Mouse (Mus musculus) heart, postnatal 0 days (tissue): Measurements from ENCODE around the gene Mid1. TPM values are rescaled to one million over a fixed set of nuclear protein-coding genes. Genes with fewer than 3 reads are reported as not detected.

Experiments
- ATAC-seq: fragments of 200-750 bp; cut with Nextera tagmentation; 2 replicates; pipeline ENCODE4 v1.8.0; 2017; ENCODE audit warnings: low read depth, moderate number of reproducible peaks, moderate library complexity; ENCODE audit not compliant: insufficient read depth
- DNase-seq: peaks from one replicate; pipeline ENCODE4 v3.0.0-alpha.2; 2016; ENCODE audit warnings: low spot score
- H3K27ac ChIP-seq: fragments of 300-500 bp; sonication (generic); 2 replicates; pipeline ENCODE4 v1.5.1; 2014; ENCODE audit warnings: low read depth, mild to moderate bottlenecking
- H3K27me3 ChIP-seq: fragments of 300-500 bp; sonication (generic); 2 replicates; pipeline ENCODE4 v1.6.1; 2014; ENCODE audit warnings: low read length, mixed read lengths; ENCODE audit not compliant: control insufficient read depth, insufficient read depth
- H3K36me3 ChIP-seq: fragments of 300-500 bp; sonication (generic); replicated peaks from 2 replicates; pipeline ENCODE4 v1.6.1; 2014; ENCODE audit warnings: low read length, mixed read lengths; ENCODE audit not compliant: control insufficient read depth, insufficient read depth
- H3K4me1 ChIP-seq: fragments of 300-500 bp; sonication (generic); 2 replicates; pipeline ENCODE4 v1.6.1; 2014; ENCODE audit warnings: antibody characterized with exemption; ENCODE audit not compliant: control insufficient read depth, insufficient read depth
- H3K4me2 ChIP-seq: fragments of 300-500 bp; sonication (generic); 2 replicates; pipeline ENCODE4 v1.6.1; 2014; ENCODE audit warnings: low read depth, mild to moderate bottlenecking, low read length, moderate library complexity
- H3K4me3 ChIP-seq: fragments of 300-500 bp; sonication (generic); 2 replicates; pipeline ENCODE4 v1.5.1; 2014; ENCODE audit warnings: low read depth, low read length
- H3K9ac ChIP-seq: fragments of 300-500 bp; sonication (generic); replicated peaks from 2 replicates; pipeline ENCODE4 v1.6.1; 2014; ENCODE audit warnings: low read depth, low read length, mixed read lengths
- H3K9me3 ChIP-seq: fragments of 300-500 bp; sonication (generic); replicated peaks from 2 replicates; pipeline ENCODE4 v1.6.1; 2016; ENCODE audit warnings: low read length; ENCODE audit not compliant: control insufficient read depth
- CTCF ChIP-seq: IDR thresholded peaks from 2 replicates; pipeline ENCODE4 v1.5.1; 2016; ENCODE audit warnings: antibody characterized with exemption, control low read depth, low read depth
- EP300 ChIP-seq: IDR thresholded peaks from 2 replicates; pipeline ENCODE4 v1.6.1; 2016; ENCODE audit warnings: antibody characterized with exemption, low read depth
- WGBS: fragments of 180-500 bp; shearing (Covaris S2); extraction: QIAGEN DNeasy Blood & Tissue Kit; methylation state at CpG from one replicate; pipeline ENCODE4 v1.1.7; 2014; 5-methylcytosine and 5-hydroxymethylcytosine counted together
- polyA plus RNA-seq: library from polyadenylated mRNA; unstranded; fragments of >200 nt; fragmentation: Nextera tagmentation; extraction: Ambion mirVana; gene quantifications from 2 replicates; pipeline ENCODE4 v1.2.1, GENCODE M21; 2015
- total RNA-seq: library from RNA; depleted of rRNA; stranded (reverse); fragments of >200 nt; gene quantifications from 2 replicates; pipeline ENCODE4 v1.2.3, GENCODE M21; 2014; ENCODE audit warnings: low replicate concordance

Mid1 gene
- total and polyA plus RNA-seq, 2 experiments from 2014 or later = 2.8 to 10.6 TPM

GRCm38 (mm10) chrX:169813673-169814072 is 128.7 kb downstream of the Mid1 start:
- Histone ChIP-seq H3K4me2 (no peak overlapping the region), H3K27ac (no peak overlapping the region), H3K9ac (no peak overlapping the region), H3K4me3 (no peak overlapping the region), H3K9me3 (no peaks in the 10 kb centered on the region), H3K27me3 (no peaks in the 10 kb centered on the region), H3K36me3 (no peaks in the 10 kb centered on the region), H3K4me1 (no peaks in the 10 kb centered on the region)
- no peak for DNase-seq
- 45% methylated on average over 1 of the region's 1 CpGs for WGBS
- no peak for TF ChIP-seq CTCF
- no peak for TF ChIP-seq EP300
- ATAC-seq = no peak

GRCm38 (mm10) chrX:169826947-169827346 is 141.9 kb downstream of the Mid1 start:
- H3K4me2 ChIP-seq = no peak overlapping the region
- TF ChIP-seq EP300 = no peak
- TF ChIP-seq CTCF = no peak
- no peaks in the 10 kb centered on the region for H3K9me3 ChIP-seq
- ATAC-seq = no peak
- H3K4me3 ChIP-seq = no peak overlapping the region
- no peak for DNase-seq
- no peak overlapping the region for H3K9ac ChIP-seq
- WGBS = 72% methylated on average over 10 of the region's 10 CpGs
- H3K27ac ChIP-seq = no peak overlapping the region
- H3K27me3 ChIP-seq = no peaks in the 10 kb centered on the region
- no peaks in the 10 kb centered on the region for H3K36me3 ChIP-seq
- H3K4me1 ChIP-seq = no peaks in the 10 kb centered on the region

GRCm38 (mm10) chrX:169827720-169828119 is 142.7 kb downstream of the Mid1 start:
- TF ChIP-seq CTCF (no peak), EP300 (no peak)
- WGBS = 45% methylated on average over 7 of the region's 7 CpGs
- Histone ChIP-seq H3K27ac (no peak overlapping the region), H3K4me3 (no peak overlapping the region), H3K36me3 (no peaks in the 10 kb centered on the region), H3K9ac (no peak overlapping the region), H3K4me2 (no peak overlapping the region), H3K27me3 (no peaks in the 10 kb centered on the region), H3K4me1 (no peaks in the 10 kb centered on the region), H3K9me3 (no peaks in the 10 kb centered on the region)
- DNase-seq = no peak
- ATAC-seq = no peak

- no peak overlapping the region for H3K27ac ChIP-seq
- no peak overlapping the region for H3K9ac ChIP-seq
- no peaks in the 10 kb centered on the region for H3K36me3 ChIP-seq
- WGBS = 48% methylated on average over 5 of the region's 5 CpGs
- H3K9me3 ChIP-seq = no peaks in the 10 kb centered on the region
- no peak for TF ChIP-seq EP300
- TF ChIP-seq CTCF = no peak
- no peak overlapping the region for H3K4me2 ChIP-seq
- H3K27me3 ChIP-seq = no peaks in the 10 kb centered on the region
- no peak overlapping the region for H3K4me3 ChIP-seq
- H3K4me1 ChIP-seq = no peaks in the 10 kb centered on the region
- no peak for DNase-seq
- no peak for ATAC-seq
Observed at GRCm38 (mm10) chrX:169828136-169828535, 143.1 kb downstream of the Mid1 start.

GRCm38 (mm10) chrX:169830052-169830451 is 145.1 kb downstream of the Mid1 start:
- ATAC-seq (no peak), DNase-seq (no peak)
- TF ChIP-seq CTCF = no peak
- no peaks in the 10 kb centered on the region for H3K4me1 ChIP-seq
- H3K4me2 ChIP-seq = no peak overlapping the region
- no peaks in the 10 kb centered on the region for H3K9me3 ChIP-seq
- H3K9ac ChIP-seq = no peak overlapping the region
- H3K27ac ChIP-seq = no peak overlapping the region
- H3K27me3 ChIP-seq = no peaks in the 10 kb centered on the region
- 69% methylated on average over 4 of the region's 4 CpGs for WGBS
- no peak overlapping the region for H3K4me3 ChIP-seq
- no peaks in the 10 kb centered on the region for H3K36me3 ChIP-seq

- Histone ChIP-seq H3K4me2 (no peak overlapping the region), H3K4me3 (no peak overlapping the region), H3K9me3 (no peaks in the 10 kb centered on the region), H3K9ac (no peak overlapping the region), H3K4me1 (no peaks in the 10 kb centered on the region), H3K36me3 (no peaks in the 10 kb centered on the region), H3K27me3 (no peaks in the 10 kb centered on the region), H3K27ac (no peak overlapping the region)
- WGBS = 71% methylated on average over 5 of the region's 5 CpGs
- no peak for ATAC-seq
- TF ChIP-seq CTCF (no peak), EP300 (no peak)
- DNase-seq = no peak
Observed at GRCm38 (mm10) chrX:169837947-169838649, 153.1 kb downstream of the Mid1 start.
